Mouse (Mus musculus): ENCODE measurements around the gene Vstm4.

Vstm4 gene

GRCm38 (mm10) chr14:32859831-32860569, 3.4 kb downstream of the Vstm4 start:
- in situ Hi-C loops (cut with MseI, MboI), result no loop called here

GRCm38 (mm10) chr14:32861149-32861581, 4.6 kb downstream of the Vstm4 start:
- in situ Hi-C loops (cut with MseI, MboI), result no loop called here

GRCm38 (mm10) chr14:32861656-32862055, 5.1 kb downstream of the Vstm4 start:
- in situ Hi-C loops (cut with MseI, MboI), result no loop called here

- in situ Hi-C loops (cut with MseI, MboI), result no loop called here
These were observed 8.8 kb downstream of the Vstm4 start for GRCm38 (mm10) chr14:32865331-32865730.

GRCm38 (mm10) chr14:32871963-32872362, 15.4 kb downstream of the Vstm4 start:
- in situ Hi-C loops (cut with MseI, MboI), result no loop called here

- in situ Hi-C loops (cut with MseI, MboI), result no loop called here
These were observed 21.0 kb downstream of the Vstm4 start for GRCm38 (mm10) chr14:32877549-32877948.

- in situ Hi-C loops (cut with MseI, MboI), result no loop called here
These were observed 23.8 kb downstream of the Vstm4 start for GRCm38 (mm10) chr14:32880332-32880731.

- in situ Hi-C loops (cut with MseI, MboI), result no loop called here
These were observed 25.1 kb downstream of the Vstm4 start for GRCm38 (mm10) chr14:32881693-32882092.

GRCm38 (mm10) chr14:32888876-32889674, 32.5 kb downstream of the Vstm4 start:
- in situ Hi-C loops (cut with MseI, MboI), result no loop called here

- in situ Hi-C loops (cut with MseI, MboI), result no loop called here
These were observed 37.8 kb downstream of the Vstm4 start for GRCm38 (mm10) chr14:32894341-32894853.

- in situ Hi-C loops (cut with MseI, MboI), result no loop called here
These were observed 38.3 kb downstream of the Vstm4 start for GRCm38 (mm10) chr14:32894878-32895277.

- in situ Hi-C loops (cut with MseI, MboI), result no loop called here
These were observed 40.3 kb downstream of the Vstm4 start for GRCm38 (mm10) chr14:32896896-32897295.

GRCm38 (mm10) chr14:32903203-32903602, 46.6 kb downstream of the Vstm4 start:
- in situ Hi-C loops (cut with MseI, MboI), result no loop called here

GRCm38 (mm10) chr14:32906545-32906944, 50.0 kb downstream of the Vstm4 start:
- in situ Hi-C loops (cut with MseI, MboI), result no loop called here

GRCm38 (mm10) chr14:32909112-32909511, 52.6 kb downstream of the Vstm4 start:
- in situ Hi-C loops (cut with MseI, MboI), result no loop called here

GRCm38 (mm10) chr14:32911187-32911586, 54.6 kb downstream of the Vstm4 start:
- in situ Hi-C loops (cut with MseI, MboI), result no loop called here

- in situ Hi-C loops (cut with MseI, MboI), result no loop called here
These were observed 58.8 kb downstream of the Vstm4 start for GRCm38 (mm10) chr14:32915360-32915759.

GRCm38 (mm10) chr14:32917919-32918318, 61.4 kb downstream of the Vstm4 start:
- in situ Hi-C loops (cut with MseI, MboI), result no loop called here

- in situ Hi-C loops (cut with MseI, MboI), result no loop called here
These were observed 67.3 kb downstream of the Vstm4 start for GRCm38 (mm10) chr14:32923871-32924270.

- in situ Hi-C loops (cut with MseI, MboI), result no loop called here
These were observed 75.2 kb downstream of the Vstm4 start for GRCm38 (mm10) chr14:32931709-32932108.

- in situ Hi-C loops (cut with MseI, MboI), result no loop called here
These were observed 75.7 kb downstream of the Vstm4 start for GRCm38 (mm10) chr14:32932220-32932619.

GRCm38 (mm10) chr14:32934064-32934463, 77.5 kb downstream of the Vstm4 start:
- in situ Hi-C loops (cut with MseI, MboI), result no loop called here

- in situ Hi-C loops (cut with MseI, MboI), result no loop called here
These were observed 82.7 kb downstream of the Vstm4 start for GRCm38 (mm10) chr14:32939217-32939616.

All from mouse trophoblast stem cell (cell line).